Mouse (Mus musculus) erythroblast, embryonic 14.5 days (primary cell): ENCODE results near the gene Pi4ka.

Experiments used
- GATA1 ChIP-seq: IDR thresholded peaks from 2 replicates; pipeline ENCODE4 v1.6.1; 2012; ENCODE audit warnings: low read length, inconsistent platforms, mixed read lengths
- TAL1 ChIP-seq: IDR thresholded peaks from 3 replicates; pipeline ENCODE4 v1.6.1; 2012; ENCODE audit warnings: low read length, inconsistent platforms, mixed read lengths

GRCm38 (mm10) chr16:17356031-17356430 is 50.1 kb downstream of the Pi4ka start:
- TF ChIP-seq GATA1 (no peak), TAL1 (no peak)
